Mouse (Mus musculus) CD4-positive helper T cell, adult 2 months (primary cell): ENCODE results near the gene Tnfrsf17.
"Not testable (repeated sequence)": the region's sequence is repeated elsewhere in the genome, so short reads cannot be mapped to it uniquely, and the experiment has no call there.

Source experiments
- DNase-seq: peaks from one replicate; pipeline ENCODE4 v3.0.0-alpha.2; 2012; ENCODE audit warnings: low read depth, missing footprints, low spot score

Gene Tnfrsf17

GRCm38 (mm10) chr16:11331030-11331429, 17.4 kb downstream of the Tnfrsf17 start:
- no peak for DNase-seq

DNA sequence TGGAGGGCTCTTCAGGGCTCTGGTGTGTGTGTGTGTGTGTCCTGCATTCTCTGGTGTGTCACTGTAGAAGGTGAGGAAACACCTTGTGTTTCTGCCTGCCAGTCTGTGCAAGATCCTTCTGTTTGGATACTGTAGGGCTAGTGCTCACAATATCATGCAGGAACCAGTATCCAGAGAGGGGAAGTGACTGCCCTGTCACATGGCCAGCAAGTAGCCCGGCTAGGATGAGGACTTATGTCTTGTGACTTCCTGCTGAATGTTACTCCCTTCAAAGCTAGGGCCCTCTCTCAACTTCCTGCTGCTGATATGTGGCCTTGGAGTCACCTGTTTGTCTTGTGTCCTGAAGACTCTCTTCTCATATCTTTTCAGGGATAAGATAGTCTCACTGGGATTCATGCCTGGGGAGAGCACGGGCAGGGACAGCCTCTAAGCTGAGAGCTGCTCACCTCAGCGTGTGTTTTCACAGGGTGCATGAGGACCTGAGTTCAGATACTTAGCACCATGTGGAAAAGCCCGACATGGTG, 29.7 kb downstream of the Tnfrsf17 start:
- no peak for DNase-seq

DNA sequence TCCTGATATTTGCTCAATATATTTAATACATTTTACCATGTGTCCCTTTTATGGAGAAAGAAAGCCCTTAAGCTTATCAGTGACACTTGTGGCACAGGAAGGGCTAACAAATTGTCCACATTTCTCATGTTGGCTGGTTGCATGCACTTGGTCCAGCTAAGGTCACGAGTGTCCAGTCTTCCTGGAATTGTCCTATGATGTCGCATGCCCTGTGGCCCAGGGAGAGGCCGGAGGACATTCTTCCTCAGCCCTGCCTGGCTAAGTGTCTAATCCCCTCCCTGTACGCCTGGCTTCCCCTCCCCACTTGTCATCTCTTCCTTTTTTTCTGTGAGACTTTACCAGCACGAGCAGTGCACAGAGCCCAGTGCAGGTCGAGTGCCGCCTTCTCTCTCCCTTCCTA, 38.3 kb downstream of the Tnfrsf17 start:
- DNase-seq: no peak

DNA sequence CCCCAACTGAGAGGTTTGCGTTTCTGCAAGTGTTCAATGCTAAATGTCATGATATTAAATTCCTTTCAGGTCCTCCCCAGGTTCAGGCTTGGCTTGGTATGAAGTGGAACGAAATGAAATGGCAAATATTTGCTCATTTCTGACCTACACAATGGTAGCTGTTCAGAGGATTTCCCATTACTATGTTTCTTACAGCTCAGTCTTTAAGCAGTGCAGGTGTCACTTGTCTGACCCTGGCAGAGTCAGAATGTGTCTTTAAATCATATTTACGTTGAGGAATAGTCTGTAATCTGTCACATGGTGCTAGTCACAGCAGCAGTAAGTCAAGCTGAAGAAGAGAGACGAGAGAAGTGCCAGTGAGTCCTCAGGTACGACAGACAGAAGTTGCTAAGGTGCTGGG, 45.6 kb downstream of the Tnfrsf17 start:
- DNase-seq: no peak

- no peak for DNase-seq
Measured at GRCm38 (mm10) chr16:11359919-11360318, 46.3 kb downstream of the Tnfrsf17 start.

DNA sequence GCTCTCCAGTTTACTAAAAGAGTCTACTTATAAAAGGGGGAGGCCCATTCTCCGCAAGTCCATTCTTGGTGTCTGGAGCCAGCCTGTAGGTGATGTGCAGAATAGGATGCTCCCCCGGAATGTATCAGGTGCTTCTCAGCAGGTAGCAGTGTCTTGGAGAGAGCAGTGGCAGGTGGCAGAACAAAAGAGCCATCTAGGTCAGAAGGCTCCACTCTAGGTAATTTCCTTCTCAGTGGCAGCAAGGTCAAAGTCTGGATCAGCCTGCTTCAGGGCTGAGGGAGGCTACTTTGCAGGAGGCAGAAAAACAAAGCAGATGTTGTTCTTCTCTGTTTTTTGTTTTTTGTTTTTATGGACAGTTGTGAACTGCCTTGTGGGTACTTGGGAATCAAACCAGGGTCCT, 47.0 kb downstream of the Tnfrsf17 start:
- not testable (repeated sequence) for DNase-seq

DNA sequence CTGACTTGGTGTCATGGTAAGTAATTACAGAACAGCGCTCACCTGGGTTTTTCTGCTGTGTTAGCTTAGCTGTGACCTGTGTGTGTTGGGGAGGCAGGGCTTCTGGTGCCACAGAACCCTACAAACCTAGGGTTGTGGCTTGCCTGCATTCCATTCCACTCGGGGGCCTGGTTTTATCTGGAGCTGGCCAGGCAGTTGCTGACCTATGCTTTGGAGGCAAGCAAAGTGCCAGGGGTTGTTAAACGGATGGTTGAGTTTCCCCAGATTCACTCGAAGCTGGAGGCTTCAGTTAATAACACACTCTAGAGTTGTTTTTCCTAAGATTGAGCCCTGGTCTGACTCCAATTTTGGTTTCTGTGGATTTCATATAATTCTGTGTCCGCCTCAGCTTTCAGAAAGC, 52.0 kb downstream of the Tnfrsf17 start:
- DNase-seq: no peak

DNA sequence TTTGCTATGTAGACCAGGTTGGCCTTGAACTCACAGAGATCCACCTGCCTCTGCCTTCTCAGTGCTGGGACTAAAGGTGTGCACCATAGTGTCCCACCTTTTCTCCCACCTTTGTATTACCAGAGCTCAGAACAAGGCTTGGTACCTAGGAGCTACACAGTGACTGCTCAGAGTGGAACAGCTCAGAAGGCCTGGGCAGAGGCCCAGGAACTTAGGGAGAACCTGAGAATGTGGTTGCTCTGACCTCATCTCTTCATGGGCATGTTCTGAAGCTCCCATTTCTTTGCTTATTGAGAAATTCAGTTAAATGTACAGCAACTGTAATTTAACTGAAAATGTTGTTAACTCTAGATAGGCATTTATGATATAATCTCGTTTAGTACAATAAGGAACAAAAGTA, 53.2 kb downstream of the Tnfrsf17 start:
- DNase-seq: no peak

DNA sequence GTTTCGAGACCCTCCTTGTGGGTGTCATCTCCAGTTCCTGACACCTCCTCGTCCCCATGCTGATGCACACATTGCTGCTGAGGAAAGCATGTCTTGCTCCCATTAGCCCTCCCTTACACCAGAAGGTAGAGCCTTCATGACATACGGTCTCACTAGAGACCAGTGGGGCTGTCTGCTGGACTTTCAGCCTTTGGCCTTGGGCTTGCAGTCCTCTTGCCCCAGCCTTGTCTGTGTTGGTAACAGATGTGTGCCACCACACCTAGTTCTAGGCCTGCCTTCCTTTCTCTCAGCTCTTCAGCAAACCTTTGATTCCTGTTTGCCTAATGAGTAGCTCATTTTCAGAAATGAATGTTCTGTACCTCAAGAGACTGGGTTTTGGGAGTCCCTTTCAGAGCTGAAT, 54.8 kb downstream of the Tnfrsf17 start:
- DNase-seq: no peak

GRCm38 (mm10) chr16:11369162-11369561, 55.5 kb downstream of the Tnfrsf17 start:
- DNase-seq: no peak

DNA sequence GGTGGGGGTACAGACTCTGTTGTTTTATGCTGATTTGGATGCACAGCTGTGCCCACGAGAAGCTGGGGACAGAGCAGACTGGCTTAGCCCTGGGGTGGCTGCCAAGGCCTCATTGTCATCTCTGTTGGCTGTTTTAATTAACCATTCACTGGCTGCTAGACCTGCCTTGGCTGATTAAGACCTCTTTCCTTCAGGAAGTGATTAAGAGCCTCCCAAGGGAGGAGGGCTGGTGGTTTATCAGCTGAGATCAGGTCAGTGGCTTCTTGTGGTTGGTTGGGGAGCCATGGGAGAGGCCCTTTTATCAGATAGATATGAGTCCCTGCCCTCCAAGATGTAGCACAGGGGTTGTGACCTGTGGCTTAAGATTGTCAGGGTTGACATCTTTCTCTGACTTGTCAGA, 56.0 kb downstream of the Tnfrsf17 start:
- peak; percentile 4 for DNase-seq
